Mouse (Mus musculus): ENCODE measurements around the gene Bcl9. TPM values are rescaled to one million over a fixed set of nuclear protein-coding genes. Genes with fewer than 3 reads are reported as not detected.
A peak's percentile ranks its signal among the peaks of the same experiment; 100 is the strongest.

Gene Bcl9
- polyA plus RNA-seq, 1 experiment, result 11.5 TPM

DNA sequence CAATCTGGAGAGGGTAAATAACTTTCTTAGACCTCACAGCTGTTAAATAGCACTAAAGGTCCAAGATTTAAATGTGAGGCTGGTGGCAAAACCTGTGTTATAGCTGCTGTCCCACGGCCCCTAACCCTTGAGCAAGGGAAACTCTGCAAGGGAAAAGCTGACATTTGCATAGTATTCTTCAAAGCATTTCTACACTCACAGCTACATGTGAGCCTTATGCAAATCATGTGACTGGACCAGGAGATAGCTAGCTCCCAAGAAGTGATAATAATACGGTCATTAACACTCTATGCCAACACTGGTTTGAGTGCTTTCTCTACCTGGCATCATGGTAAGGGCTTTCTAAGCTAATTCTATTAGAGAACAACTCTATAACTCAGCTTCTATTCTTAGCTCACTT lies 60.3 kb downstream of the Bcl9 start:
- no peak for TF ChIP-seq POLR2A (IDR thresholded peaks at IDR 0.05; ENCODE audit: borderline replicate concordance, control insufficient read depth, low read depth, low read length)
- TF ChIP-seq CTCF (IDR thresholded peaks at IDR 0.05; ENCODE audit: control insufficient read depth, insufficient read depth, low read length), result no peak
- H3K27ac ChIP-seq (ENCODE audit: control insufficient read depth, insufficient read depth, low read depth, low read length, poor library complexity), result no peak overlapping the region
- WGBS, result 65% methylated on average over 2 of the region's 2 CpGs
- no peak overlapping the region for H3K4me3 ChIP-seq (replicated peaks; ENCODE audit: control insufficient read depth, low read depth, low read length)
- H3K4me1 ChIP-seq (ENCODE audit: control insufficient read depth, insufficient read depth, low read length), result no peaks in the 10 kb centered on the region; the same call in 1 of the 2 replicates

DNA sequence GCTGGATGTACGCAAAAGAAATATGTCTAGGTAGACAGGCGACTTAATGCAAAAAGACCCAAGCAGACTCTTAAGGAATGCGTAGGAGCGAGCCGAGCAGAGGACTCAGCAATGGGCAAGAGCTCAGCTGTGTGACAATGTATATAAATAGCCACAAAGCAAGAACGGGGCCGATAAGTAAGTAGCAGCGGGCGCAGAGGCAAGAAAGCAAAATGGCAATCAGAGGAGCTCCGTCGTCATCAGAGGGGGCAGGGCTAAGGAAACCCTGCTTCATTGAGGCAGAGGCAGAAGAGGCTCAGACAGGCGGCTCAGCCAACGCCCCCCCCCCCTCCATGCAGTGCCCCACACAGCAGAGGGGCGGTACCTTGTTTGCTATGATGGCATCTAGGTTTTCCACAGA lies 62.9 kb downstream of the Bcl9 start:
- Histone ChIP-seq H3K27ac (ENCODE audit: control insufficient read depth, insufficient read depth, low read depth, low read length, poor library complexity) (no peak overlapping the region), H3K4me3 (replicated peaks; ENCODE audit: control insufficient read depth, low read depth, low read length) (no peak overlapping the region), H3K4me1 (ENCODE audit: control insufficient read depth, insufficient read depth, low read length) (peaks cover 3% of the 10 kb centered on the region)
- no peak for TF ChIP-seq POLR2A (IDR thresholded peaks at IDR 0.05; ENCODE audit: borderline replicate concordance, control insufficient read depth, low read depth, low read length)
- no peak for TF ChIP-seq CTCF (IDR thresholded peaks at IDR 0.05; ENCODE audit: control insufficient read depth, insufficient read depth, low read length)
- WGBS, result 87% methylated on average over 14 of the region's 14 CpGs

DNA sequence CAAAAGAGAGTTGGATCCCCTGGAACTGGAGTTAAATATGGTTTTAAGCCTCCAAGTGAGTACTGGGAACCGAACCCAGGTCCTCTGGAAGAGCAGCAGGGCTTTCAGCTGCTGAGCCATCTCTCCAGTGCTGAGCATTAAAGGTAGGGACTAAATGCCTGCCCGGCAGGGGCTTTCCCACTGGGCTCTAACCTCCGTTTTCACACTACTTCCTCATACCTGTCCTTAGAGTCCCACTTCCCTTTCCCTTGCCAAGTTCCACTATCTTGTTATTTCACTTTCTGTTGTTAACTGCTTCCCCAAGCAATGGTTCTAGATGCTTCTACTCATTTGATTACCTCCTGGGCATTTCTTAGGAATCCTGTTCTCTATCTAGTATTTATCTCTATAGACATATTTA lies 65.4 kb downstream of the Bcl9 start:
- H3K4me1 ChIP-seq (ENCODE audit: control insufficient read depth, insufficient read depth, low read length), result peaks cover 3% of the 10 kb centered on the region
- 29% methylated on average over 3 of the region's 3 CpGs for WGBS
- H3K27ac ChIP-seq (ENCODE audit: control insufficient read depth, insufficient read depth, low read depth, low read length, poor library complexity), result no peak overlapping the region
- TF ChIP-seq CTCF (IDR thresholded peaks at IDR 0.05; ENCODE audit: control insufficient read depth, insufficient read depth, low read length), result no peak
- no peak for TF ChIP-seq POLR2A (IDR thresholded peaks at IDR 0.05; ENCODE audit: borderline replicate concordance, control insufficient read depth, low read depth, low read length)
- H3K4me3 ChIP-seq (replicated peaks; ENCODE audit: control insufficient read depth, low read depth, low read length), result no peak overlapping the region

DNA sequence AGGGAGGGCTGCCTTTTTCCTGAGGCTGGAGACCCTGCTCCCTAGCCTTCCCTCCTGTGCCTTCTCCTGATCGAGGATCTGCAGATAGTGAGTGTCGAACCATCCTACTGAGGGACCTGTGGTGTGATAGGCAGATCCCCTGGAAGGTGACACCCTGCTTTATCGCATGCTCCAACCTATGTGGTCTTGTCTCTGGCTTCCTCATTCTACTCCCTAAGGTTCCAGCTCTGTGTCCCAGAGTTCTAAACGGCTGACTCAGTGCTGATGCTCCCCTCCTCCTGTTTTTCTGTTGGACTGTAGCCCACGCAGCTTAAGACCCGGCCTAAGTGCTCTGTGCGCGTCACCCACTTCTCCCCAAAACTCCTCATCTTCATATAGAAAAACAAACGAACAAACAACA lies 65.9 kb downstream of the Bcl9 start:
- Histone ChIP-seq H3K27ac (ENCODE audit: control insufficient read depth, insufficient read depth, low read depth, low read length, poor library complexity) (no peak overlapping the region), H3K4me1 (ENCODE audit: control insufficient read depth, insufficient read depth, low read length) (peaks cover 3% of the 10 kb centered on the region), H3K4me3 (replicated peaks; ENCODE audit: control insufficient read depth, low read depth, low read length) (no peak overlapping the region)
- WGBS, result 80% methylated on average over 9 of the region's 9 CpGs
- TF ChIP-seq CTCF (IDR thresholded peaks at IDR 0.05; ENCODE audit: control insufficient read depth, insufficient read depth, low read length) (no peak), POLR2A (IDR thresholded peaks at IDR 0.05; ENCODE audit: borderline replicate concordance, control insufficient read depth, low read depth, low read length) (no peak)

DNA sequence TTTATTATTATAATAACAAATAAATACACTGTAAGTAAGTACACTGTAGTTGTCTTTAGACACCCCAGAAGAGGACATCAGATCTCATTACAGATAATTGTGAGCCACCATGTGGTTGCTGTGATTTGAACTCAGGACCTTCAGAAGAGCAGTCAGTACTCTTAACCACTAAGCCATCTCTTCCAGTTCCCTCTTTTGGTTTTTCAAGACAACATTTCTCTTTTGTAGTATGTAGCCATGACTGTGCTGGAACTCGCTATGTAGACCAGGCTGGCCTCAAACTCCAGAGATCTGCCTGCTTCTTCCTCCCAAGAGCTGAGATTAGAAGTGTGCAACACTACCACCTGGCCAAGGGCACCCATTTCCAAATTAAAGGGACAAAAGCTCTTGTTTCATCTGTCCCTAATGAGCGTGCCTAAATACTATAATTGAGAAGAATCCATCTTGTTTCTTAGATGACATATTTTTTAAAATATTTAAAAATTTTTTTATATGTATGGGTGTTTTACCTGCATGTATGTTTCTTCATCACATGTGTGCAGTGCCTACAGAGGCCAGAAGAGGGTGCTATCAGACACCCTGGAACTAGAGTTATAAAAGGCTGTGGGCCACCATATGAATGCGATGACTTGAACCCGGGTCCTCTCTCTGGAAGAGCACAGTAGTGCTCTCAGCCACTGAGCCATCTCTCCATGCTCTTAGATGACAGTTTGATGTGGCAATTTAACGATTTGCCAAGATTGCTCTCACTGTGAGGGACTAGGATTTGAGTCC lies 66.9 kb downstream of the Bcl9 start:
- no peak overlapping the region for H3K27ac ChIP-seq (ENCODE audit: control insufficient read depth, insufficient read depth, low read depth, low read length, poor library complexity)
- H3K4me3 ChIP-seq (replicated peaks; ENCODE audit: control insufficient read depth, low read depth, low read length), result no peak overlapping the region
- WGBS, result 79% methylated on average over 5 of the region's 5 CpGs
- peaks cover 3% of the 10 kb centered on the region for H3K4me1 ChIP-seq (ENCODE audit: control insufficient read depth, insufficient read depth, low read length)
- TF ChIP-seq CTCF (IDR thresholded peaks at IDR 0.05; ENCODE audit: control insufficient read depth, insufficient read depth, low read length), result no peak
- no peak for TF ChIP-seq POLR2A (IDR thresholded peaks at IDR 0.05; ENCODE audit: borderline replicate concordance, control insufficient read depth, low read depth, low read length)

DNA sequence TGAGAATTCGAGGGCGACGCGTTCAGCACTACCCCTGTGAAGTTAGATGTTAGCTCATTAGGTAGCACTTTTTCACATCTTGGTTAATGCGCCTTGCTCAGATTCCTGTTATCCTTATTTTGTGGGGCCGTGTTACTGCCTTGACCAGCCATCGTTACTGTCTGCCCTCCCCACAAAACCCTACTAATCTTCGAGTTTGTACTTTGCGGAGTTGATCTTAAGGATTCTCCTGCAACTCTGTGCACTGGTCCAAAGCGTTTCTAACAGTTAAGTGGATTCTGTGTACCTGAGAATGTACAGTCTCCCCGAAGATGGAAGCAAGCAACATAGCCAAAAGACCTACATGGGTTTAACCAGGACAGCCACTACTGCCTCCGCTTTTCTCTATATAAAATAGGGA lies 69.3 kb downstream of the Bcl9 start:
- 32% methylated on average over 12 of the region's 12 CpGs for WGBS
- Histone ChIP-seq H3K4me1 (ENCODE audit: control insufficient read depth, insufficient read depth, low read length) (peaks cover 3% of the 10 kb centered on the region), H3K4me3 (replicated peaks; ENCODE audit: control insufficient read depth, low read depth, low read length) (peak overlapping the region; percentile 6), H3K27ac (ENCODE audit: control insufficient read depth, insufficient read depth, low read depth, low read length, poor library complexity) (no peak overlapping the region)
- no peak for TF ChIP-seq CTCF (IDR thresholded peaks at IDR 0.05; ENCODE audit: control insufficient read depth, insufficient read depth, low read length)
- no peak for TF ChIP-seq POLR2A (IDR thresholded peaks at IDR 0.05; ENCODE audit: borderline replicate concordance, control insufficient read depth, low read depth, low read length)

DNA sequence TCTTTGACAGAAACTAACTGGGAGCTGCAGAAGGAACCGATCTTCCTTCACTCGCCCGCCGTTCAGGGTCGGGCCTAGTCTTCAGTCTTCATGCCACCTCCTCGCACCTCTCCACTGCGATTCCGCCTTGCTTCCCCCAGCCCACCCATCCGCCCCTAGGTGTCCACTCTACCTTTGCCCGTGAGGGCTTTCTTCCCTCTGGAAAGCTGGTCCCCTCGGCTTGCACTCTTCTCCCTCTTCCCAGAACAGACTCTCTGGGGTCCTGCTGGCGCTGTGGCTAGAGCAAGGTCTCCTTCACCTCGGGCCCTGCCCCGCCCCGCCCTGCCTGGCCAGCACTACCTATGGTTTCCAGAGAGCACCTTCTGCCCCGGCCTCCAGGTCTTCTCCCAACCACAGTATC lies 69.7 kb downstream of the Bcl9 start:
- peaks cover 3% of the 10 kb centered on the region for H3K4me1 ChIP-seq (ENCODE audit: control insufficient read depth, insufficient read depth, low read length)
- WGBS, result 2% methylated on average over 16 of the region's 16 CpGs
- H3K4me3 ChIP-seq (replicated peaks; ENCODE audit: control insufficient read depth, low read depth, low read length), result peak overlapping the region; percentile 55
- no peak for TF ChIP-seq POLR2A (IDR thresholded peaks at IDR 0.05; ENCODE audit: borderline replicate concordance, control insufficient read depth, low read depth, low read length)
- TF ChIP-seq CTCF (IDR thresholded peaks at IDR 0.05; ENCODE audit: control insufficient read depth, insufficient read depth, low read length), result no peak
- H3K27ac ChIP-seq (ENCODE audit: control insufficient read depth, insufficient read depth, low read depth, low read length, poor library complexity), result peak overlapping the region; percentile 75

DNA sequence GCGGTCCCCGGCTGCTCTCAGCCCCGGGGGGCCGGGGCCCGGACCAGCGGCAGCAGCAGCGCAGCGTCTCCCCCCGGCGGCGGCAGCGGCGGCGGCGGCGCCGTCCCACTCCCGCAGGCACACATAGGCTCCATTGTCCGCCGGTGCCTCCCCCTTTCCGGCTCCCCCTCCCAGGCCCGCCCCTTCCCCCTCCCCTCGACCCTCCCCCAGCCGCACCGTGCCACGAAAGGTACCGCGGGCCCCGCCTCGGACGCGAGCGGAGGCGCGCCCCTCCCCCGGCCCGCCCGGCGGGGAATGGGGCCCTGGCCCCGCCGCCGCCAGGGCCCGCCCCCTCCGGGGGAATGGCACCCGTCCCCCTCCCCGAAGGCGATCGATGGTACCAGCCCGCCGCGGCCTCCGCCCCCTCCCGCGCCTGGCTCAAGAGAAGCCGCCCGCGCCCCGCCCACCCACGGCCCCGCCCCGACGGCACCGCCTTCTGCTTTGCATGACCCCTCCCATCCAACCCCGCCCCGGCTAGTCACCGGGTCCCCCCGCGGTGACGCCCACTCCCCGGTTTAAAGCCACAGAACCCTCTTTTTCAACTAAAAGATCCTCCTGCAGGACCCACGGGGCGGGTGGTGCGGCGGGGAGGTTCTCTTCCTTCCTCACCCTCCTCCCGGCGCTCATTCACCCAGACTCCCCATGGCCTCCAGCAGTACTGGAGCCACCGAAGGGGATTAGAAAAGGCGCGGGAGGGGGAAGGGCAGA lies 70.3 kb downstream of the Bcl9 start:
- TF ChIP-seq POLR2A (IDR thresholded peaks at IDR 0.05; ENCODE audit: borderline replicate concordance, control insufficient read depth, low read depth, low read length) (0 out of 2 replicates have a peak, but pooled peaks have one; percentile 30), CTCF (IDR thresholded peaks at IDR 0.05; ENCODE audit: control insufficient read depth, insufficient read depth, low read length) (no peak)
- Histone ChIP-seq H3K27ac (ENCODE audit: control insufficient read depth, insufficient read depth, low read depth, low read length, poor library complexity) (peak overlapping the region; percentile 75), H3K4me1 (ENCODE audit: control insufficient read depth, insufficient read depth, low read length) (peaks cover 3% of the 10 kb centered on the region), H3K4me3 (replicated peaks; ENCODE audit: control insufficient read depth, low read depth, low read length) (peak overlapping the region; percentile 55)
- WGBS, result 2% methylated on average over 57 of the region's 79 CpGs

Measured in bone marrow, adult 2 months (tissue).